Mouse (Mus musculus): ENCODE measurements around the gene Gpr132.

Gpr132 gene

DNA sequence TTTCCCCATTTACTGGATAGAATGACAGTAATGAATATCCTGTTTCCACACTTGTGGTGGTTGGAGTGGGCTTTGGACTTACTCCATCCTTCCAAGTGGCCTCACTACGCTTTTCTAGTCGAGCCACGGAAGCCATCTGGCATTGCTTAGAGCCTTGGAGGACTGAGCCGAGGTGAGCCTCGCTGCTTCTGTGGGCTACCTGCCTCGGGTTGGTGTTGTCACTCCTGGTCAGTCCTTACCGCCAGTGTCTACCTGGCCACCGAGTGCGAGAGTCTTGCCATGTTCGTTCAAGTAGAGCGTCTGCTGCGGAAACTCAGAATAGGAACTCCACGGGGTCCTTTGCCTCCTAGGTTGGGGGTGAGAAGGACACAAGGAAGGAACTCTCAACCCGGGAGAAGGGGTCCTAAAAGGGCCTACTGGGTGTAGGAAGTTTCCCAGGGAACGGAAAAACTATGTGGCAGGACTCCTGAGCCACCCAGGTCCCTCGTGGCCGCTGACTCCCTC is 9.1 kb upstream of the Gpr132 start:
- in situ Hi-C loops (cut with MboI) = no loop called here

- in situ Hi-C loops (cut with MboI) = no loop called here
Measured at GRCm38 (mm10) chr12:112876332-112877072, 8.5 kb upstream of the Gpr132 start.

DNA sequence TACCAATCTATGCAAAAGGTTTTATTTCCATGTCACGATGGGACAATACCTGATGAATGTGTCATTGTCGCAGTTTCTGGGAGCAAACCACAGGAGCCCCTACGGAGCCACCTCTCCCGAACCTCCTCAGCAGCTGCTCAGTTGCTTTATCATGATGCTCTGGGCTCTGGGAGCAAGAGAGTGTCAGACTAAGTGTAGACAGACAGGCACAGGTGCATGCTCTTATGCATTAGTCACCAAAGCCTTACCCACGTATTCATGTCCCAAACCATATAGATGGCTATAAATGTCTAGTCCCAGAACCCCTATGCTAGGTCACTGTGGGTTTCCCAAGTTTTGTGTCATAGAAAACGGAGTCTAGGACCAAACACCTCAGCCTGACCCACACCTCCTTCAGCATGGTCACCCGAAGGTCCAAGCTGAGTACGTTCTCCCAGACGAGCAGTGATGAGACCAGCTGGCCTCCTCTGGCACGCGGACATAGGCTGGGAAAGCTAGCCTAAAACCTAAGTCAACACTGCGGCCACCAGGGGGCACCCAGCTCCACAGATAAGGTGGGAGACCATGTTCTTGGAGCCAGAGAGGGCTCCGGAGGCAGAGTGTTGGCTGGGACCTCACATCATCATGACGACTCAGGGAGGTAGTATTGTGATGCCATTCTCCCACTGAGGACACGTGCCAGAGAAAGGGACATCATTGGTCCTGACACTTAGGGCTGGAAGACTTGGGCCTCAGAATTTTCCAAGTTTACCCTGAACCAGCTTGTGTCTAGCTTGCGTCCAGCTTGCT is 7.4 kb upstream of the Gpr132 start:
- in situ Hi-C loops (cut with MboI) = no loop called here

- in situ Hi-C loops (cut with MboI) = no loop called here
Measured at GRCm38 (mm10) chr12:112874199-112874598, 6.2 kb upstream of the Gpr132 start.

- in situ Hi-C loops (cut with MboI) = no loop called here
Measured at GRCm38 (mm10) chr12:112873452-112874190, 5.6 kb upstream of the Gpr132 start.

GRCm38 (mm10) chr12:112872991-112873390 is 5.0 kb upstream of the Gpr132 start:
- in situ Hi-C loops (cut with MboI) = no loop called here

DNA sequence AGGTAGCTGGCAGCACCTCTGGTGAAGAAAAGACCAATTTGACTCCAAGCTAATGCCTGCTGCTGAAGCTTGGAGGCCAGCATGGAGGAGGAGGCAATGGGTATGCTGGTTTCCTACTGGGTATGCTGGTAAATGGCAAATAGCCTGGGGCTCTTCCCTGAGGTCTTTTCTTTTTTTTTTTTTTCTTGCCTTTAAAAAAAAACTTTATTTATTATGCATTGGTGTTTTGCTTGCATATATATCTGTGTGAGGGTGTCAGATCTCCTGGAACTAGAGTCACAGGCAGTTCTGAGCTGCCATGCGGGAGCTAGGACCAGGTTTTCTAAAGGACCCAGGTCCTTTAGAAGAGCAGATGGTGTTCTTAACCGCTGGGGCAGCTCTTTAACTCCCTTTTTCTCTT is 3.2 kb upstream of the Gpr132 start:
- in situ Hi-C loops (cut with MboI) = no loop called here

DNA sequence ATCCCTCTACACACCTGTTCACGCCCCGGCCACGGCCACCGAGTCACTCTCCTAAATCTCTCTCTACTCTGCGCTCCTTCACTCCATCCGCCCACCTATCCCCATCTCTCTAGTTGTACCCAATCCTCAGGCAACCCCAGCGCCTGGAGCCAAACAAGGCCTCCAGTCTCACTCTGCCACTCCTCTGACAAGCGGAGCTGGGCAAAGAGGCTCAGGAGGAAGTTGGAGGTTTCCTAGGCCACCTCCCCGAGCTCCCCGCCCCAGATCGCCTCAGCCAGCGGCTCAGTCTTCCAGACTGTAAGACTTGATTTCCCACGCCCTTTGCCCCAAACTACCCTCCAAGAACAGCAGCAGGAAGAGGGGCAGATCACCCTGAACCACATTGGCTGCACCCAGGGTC is 2.7 kb upstream of the Gpr132 start:
- in situ Hi-C loops (cut with MboI) = no loop called here

DNA sequence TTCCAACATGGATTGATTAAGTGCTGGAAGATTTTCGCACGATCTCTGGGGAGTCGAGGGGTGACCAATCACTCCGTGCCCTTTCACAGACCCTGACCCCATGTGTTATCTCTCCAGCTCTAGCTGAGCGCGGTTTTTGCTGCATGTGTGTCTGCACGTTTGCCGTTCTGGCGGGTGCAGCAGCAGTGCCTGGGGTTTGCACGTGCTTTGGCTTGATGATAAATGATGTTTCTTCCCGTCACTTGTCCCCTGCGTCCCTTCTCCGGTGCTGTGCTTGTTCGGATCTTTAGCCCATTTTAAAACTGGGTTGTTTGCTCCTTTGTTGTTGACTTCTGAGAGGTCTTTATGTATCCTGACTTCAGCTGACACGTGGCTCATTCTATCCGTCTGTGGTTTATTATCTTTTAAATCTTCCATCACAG is 1.8 kb upstream of the Gpr132 start:
- in situ Hi-C loops (cut with MboI) = no loop called here

DNA sequence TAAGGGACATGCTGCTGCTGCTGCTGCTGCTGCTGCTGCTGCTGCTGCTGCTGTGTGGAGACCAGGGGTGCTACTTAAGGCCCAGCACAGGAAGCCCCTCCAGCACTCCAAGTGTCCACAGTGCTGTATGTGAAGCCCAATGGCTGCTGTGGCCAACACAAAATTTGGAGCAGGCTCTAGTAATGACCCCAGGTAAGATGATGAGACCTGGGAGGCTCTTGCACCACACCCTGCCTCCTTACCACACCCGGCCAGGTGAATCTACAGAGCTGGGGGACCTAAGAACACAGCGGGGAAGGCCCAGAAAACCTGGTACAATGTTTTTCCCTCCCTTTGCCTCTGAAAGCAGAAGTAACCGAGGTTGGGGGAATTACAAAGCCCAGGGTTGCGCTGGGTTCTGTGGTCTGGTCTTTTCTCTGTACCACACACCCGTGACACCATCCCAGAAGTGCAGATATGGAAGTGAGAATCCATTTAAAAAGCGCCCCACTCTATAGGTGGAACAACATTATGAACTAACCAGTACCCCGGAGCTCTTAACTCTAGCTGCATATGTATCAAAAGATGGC is 838 bp downstream of the Gpr132 start:
- in situ Hi-C loops (cut with MboI) = no loop called here

- in situ Hi-C loops (cut with MboI) = no loop called here
Measured at GRCm38 (mm10) chr12:112866467-112867080, 1.5 kb downstream of the Gpr132 start.

- in situ Hi-C loops (cut with MboI) = no loop called here
Measured at GRCm38 (mm10) chr12:112864804-112865203, 3.2 kb downstream of the Gpr132 start.

- in situ Hi-C loops (cut with MboI) = no loop called here
Measured at GRCm38 (mm10) chr12:112861911-112862321, 6.1 kb downstream of the Gpr132 start.

DNA sequence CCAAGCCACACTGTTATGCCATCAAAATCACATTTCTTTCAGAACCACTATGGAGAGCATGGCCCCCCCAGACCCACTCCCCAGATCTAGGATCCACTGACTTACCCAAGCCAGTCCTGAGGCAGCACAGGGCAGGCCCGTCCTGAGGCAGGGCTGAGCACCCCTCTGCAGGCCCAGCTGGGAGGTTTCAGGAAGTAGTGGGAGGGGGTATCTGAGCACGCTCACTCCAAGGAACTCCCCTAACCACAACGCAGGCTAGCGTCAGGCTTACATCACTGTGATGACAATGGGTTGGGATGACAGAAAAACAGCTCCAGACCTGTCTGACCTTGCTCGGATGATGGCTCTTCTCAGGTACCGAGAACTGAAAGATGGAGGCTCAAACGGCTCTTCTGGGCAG is 7.3 kb downstream of the Gpr132 start:
- in situ Hi-C loops (cut with MboI) = no loop called here

- in situ Hi-C loops (cut with MboI) = no loop called here
Measured at GRCm38 (mm10) chr12:112859930-112860329, 8.1 kb downstream of the Gpr132 start.

DNA sequence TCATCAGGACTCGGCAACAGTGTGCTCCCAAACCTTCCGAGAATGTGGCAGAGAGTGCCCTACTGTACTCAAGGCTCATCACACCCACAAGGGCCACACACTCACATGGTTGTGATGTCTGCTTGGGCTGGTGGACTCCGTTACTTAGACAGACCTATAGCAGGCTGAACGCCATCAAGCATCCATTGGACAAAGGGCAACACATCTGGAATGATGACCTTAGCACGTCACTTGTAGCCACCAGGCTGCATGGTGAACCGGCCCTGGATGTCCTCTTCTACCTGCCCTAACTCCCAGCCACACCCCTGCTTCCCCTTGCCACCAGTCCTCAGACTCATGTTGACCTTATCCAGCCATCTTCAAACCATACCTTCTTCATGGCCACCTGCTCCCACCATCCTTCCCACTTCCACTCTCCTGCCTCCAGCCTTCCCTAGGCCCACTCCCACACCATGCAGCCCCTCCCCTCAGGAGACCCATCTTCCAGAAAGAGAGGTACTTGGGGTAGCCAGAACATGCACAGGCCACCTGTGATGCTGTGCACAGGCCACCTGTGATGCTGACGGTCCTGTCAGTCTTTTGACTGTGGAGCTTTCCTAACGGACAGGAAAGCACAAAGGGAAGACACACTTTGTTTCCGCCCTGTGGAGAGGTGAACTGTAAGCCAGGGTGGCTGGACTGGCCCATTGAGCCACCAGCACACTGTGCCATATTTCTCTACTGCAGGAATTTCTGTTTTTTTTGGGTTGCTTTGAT is 9.3 kb downstream of the Gpr132 start:
- in situ Hi-C loops (cut with MboI) = no loop called here

GRCm38 (mm10) chr12:112857021-112857925 is 10.8 kb downstream of the Gpr132 start:
- in situ Hi-C loops (cut with MboI) = no loop called here

DNA sequence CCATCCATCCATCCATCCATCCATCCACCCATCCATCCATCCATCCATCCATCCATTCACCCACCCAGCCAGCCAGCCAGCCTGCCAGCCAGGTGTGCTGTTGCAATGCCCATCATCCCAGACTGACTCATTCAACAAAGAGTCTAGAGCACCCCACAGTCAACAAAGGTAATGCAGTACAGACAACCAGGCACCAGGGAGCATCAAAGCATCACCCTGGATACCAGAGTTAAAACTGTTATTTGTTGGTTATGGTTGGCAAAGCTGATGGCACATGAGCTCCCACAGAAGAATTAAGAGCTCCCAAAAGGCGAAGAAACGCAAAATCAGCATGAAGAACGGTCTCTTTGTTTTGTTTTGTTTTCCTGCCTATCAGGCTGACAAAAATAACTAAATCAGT is 11.7 kb downstream of the Gpr132 start:
- in situ Hi-C loops (cut with MboI) = no loop called here

- in situ Hi-C loops (cut with MboI) = no loop called here
Measured at GRCm38 (mm10) chr12:112854610-112855333, 13.3 kb downstream of the Gpr132 start.
